Mouse (Mus musculus) heart, postnatal 0 days (tissue): Measurements from ENCODE around the gene Ap3b1. TPM values are rescaled to one million over a fixed set of nuclear protein-coding genes. Genes with fewer than 3 reads are reported as not detected.

Source experiments
- ATAC-seq: fragments of 200-750 bp; cut with Nextera tagmentation; 2 replicates; pipeline ENCODE4 v1.8.0; 2017; ENCODE audit warnings: low read depth, moderate number of reproducible peaks, moderate library complexity; ENCODE audit not compliant: insufficient read depth
- DNase-seq: peaks from one replicate; pipeline ENCODE4 v3.0.0-alpha.2; 2016; ENCODE audit warnings: low spot score
- H3K27ac ChIP-seq: fragments of 300-500 bp; sonication (generic); 2 replicates; pipeline ENCODE4 v1.5.1; 2014; ENCODE audit warnings: low read depth, mild to moderate bottlenecking
- H3K27me3 ChIP-seq: fragments of 300-500 bp; sonication (generic); 2 replicates; pipeline ENCODE4 v1.6.1; 2014; ENCODE audit warnings: low read length, mixed read lengths; ENCODE audit not compliant: control insufficient read depth, insufficient read depth
- H3K36me3 ChIP-seq: fragments of 300-500 bp; sonication (generic); replicated peaks from 2 replicates; pipeline ENCODE4 v1.6.1; 2014; ENCODE audit warnings: low read length, mixed read lengths; ENCODE audit not compliant: control insufficient read depth, insufficient read depth
- H3K4me1 ChIP-seq: fragments of 300-500 bp; sonication (generic); 2 replicates; pipeline ENCODE4 v1.6.1; 2014; ENCODE audit warnings: antibody characterized with exemption; ENCODE audit not compliant: control insufficient read depth, insufficient read depth
- H3K4me2 ChIP-seq: fragments of 300-500 bp; sonication (generic); 2 replicates; pipeline ENCODE4 v1.6.1; 2014; ENCODE audit warnings: low read depth, mild to moderate bottlenecking, low read length, moderate library complexity
- H3K4me3 ChIP-seq: fragments of 300-500 bp; sonication (generic); 2 replicates; pipeline ENCODE4 v1.5.1; 2014; ENCODE audit warnings: low read depth, low read length
- H3K9ac ChIP-seq: fragments of 300-500 bp; sonication (generic); replicated peaks from 2 replicates; pipeline ENCODE4 v1.6.1; 2014; ENCODE audit warnings: low read depth, low read length, mixed read lengths
- H3K9me3 ChIP-seq: fragments of 300-500 bp; sonication (generic); replicated peaks from 2 replicates; pipeline ENCODE4 v1.6.1; 2016; ENCODE audit warnings: low read length; ENCODE audit not compliant: control insufficient read depth
- CTCF ChIP-seq: IDR thresholded peaks from 2 replicates; pipeline ENCODE4 v1.5.1; 2016; ENCODE audit warnings: antibody characterized with exemption, control low read depth, low read depth
- EP300 ChIP-seq: IDR thresholded peaks from 2 replicates; pipeline ENCODE4 v1.6.1; 2016; ENCODE audit warnings: antibody characterized with exemption, low read depth
- WGBS: fragments of 180-500 bp; shearing (Covaris S2); extraction: QIAGEN DNeasy Blood & Tissue Kit; methylation state at CpG from one replicate; pipeline ENCODE4 v1.1.7; 2014; 5-methylcytosine and 5-hydroxymethylcytosine counted together
- polyA plus RNA-seq: library from polyadenylated mRNA; unstranded; fragments of >200 nt; fragmentation: Nextera tagmentation; extraction: Ambion mirVana; gene quantifications from 2 replicates; pipeline ENCODE4 v1.2.1, GENCODE M21; 2015
- total RNA-seq: library from RNA; depleted of rRNA; stranded (reverse); fragments of >200 nt; gene quantifications from 2 replicates; pipeline ENCODE4 v1.2.3, GENCODE M21; 2014; ENCODE audit warnings: low replicate concordance

The Ap3b1 gene
- total and polyA plus RNA-seq, 2 experiments from 2014 or later, result 22.5 to 26.0 TPM

DNA sequence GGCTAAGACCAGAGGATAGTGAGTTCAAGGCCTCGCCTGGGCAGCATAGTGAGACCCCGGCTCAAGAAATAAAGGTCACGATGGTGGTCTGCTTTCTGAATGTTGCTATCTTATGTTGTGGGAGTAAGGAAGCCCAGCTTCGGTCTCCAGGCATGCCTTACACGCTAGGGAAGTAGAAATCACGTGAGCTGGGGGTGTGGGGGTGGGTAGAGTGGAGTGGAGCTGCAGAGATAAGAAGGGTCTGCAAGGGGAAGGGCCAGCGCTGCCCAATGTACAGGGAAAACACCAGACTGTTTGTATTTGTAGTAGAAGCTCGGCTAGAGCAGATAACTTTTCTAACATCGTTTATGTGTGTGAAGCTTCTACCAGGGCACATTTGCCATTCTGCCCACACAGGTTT is 155.1 kb downstream of the Ap3b1 start:
- 21% methylated on average over 9 of the region's 9 CpGs for WGBS
- H3K9me3 ChIP-seq, result no peaks in the 10 kb centered on the region
- ATAC-seq (no peak), DNase-seq (no peak)
- H3K4me1 ChIP-seq, result peaks cover 17% of the 10 kb centered on the region
- H3K36me3 ChIP-seq, result peaks cover 17% of the 10 kb centered on the region
- no peak for TF ChIP-seq CTCF
- no peak overlapping the region for H3K9ac ChIP-seq
- H3K27ac ChIP-seq, result no peak overlapping the region
- no peak overlapping the region for H3K4me2 ChIP-seq
- no peaks in the 10 kb centered on the region for H3K27me3 ChIP-seq
- H3K4me3 ChIP-seq, result no peak overlapping the region

DNA sequence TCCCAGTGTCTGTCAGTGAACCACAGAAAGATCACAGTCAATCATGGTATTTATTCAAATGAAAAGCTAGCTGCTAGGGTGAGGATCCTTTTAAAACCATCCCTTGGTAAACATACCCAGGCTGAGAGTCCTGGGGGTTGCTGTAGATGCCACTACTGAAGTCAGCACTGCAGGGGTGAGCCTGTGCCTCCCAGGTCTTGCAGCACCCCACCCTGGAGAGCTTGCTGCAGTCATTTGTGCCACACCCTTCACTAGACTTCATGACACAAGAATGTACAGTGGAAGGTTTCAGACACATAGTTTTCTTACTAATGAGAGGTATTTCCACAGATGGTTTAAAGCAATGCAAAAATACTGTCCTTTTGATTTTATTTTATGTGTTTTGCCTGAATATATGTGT is 156.2 kb downstream of the Ap3b1 start:
- no peak for ATAC-seq
- Histone ChIP-seq H3K9ac (no peak overlapping the region), H3K4me3 (no peak overlapping the region), H3K27ac (no peak overlapping the region), H3K4me1 (peaks cover 20% of the 10 kb centered on the region), H3K36me3 (peaks cover 17% of the 10 kb centered on the region), H3K4me2 (no peak overlapping the region), H3K27me3 (no peaks in the 10 kb centered on the region), H3K9me3 (no peaks in the 10 kb centered on the region)
- no peak for DNase-seq
- TF ChIP-seq EP300, result no peak
- TF ChIP-seq CTCF, result no peak

- DNase-seq, result no peak
- no peak for ATAC-seq
- Histone ChIP-seq H3K27ac (no peak overlapping the region), H3K36me3 (peaks cover 17% of the 10 kb centered on the region; the same call in 1 of the 2 replicates), H3K4me2 (no peak overlapping the region), H3K9me3 (no peaks in the 10 kb centered on the region), H3K4me3 (no peak overlapping the region), H3K4me1 (peaks cover 24% of the 10 kb centered on the region), H3K27me3 (no peaks in the 10 kb centered on the region), H3K9ac (no peak overlapping the region)
- WGBS, result 76% methylated on average over 6 of the region's 6 CpGs
- TF ChIP-seq CTCF (no peak), EP300 (no peak)
Observed at GRCm38 (mm10) chr13:94516532-94516931, 157.8 kb downstream of the Ap3b1 start.

- Histone ChIP-seq H3K36me3 (peaks cover 17% of the 10 kb centered on the region; the same call in 1 of the 2 replicates), H3K4me1 (peaks cover 24% of the 10 kb centered on the region), H3K27ac (no peak overlapping the region; the same call in 1 of the 2 replicates), H3K4me3 (no peak overlapping the region), H3K9ac (no peak overlapping the region), H3K9me3 (no peaks in the 10 kb centered on the region), H3K4me2 (no peak overlapping the region), H3K27me3 (no peaks in the 10 kb centered on the region)
- ATAC-seq (no peak), DNase-seq (no peak)
- TF ChIP-seq EP300 (no peak), CTCF (no peak)
- 82% methylated on average over 3 of the region's 4 CpGs for WGBS
Observed at GRCm38 (mm10) chr13:94518176-94518575, 159.4 kb downstream of the Ap3b1 start.

GRCm38 (mm10) chr13:94519276-94519675 is 160.5 kb downstream of the Ap3b1 start:
- H3K9me3 ChIP-seq, result no peaks in the 10 kb centered on the region
- no peak overlapping the region for H3K4me3 ChIP-seq
- TF ChIP-seq CTCF, result no peak
- TF ChIP-seq EP300, result no peak
- ATAC-seq, result peak; percentile 81; the same call in 1 of the 2 replicates
- 40% methylated on average over 8 of the region's 8 CpGs for WGBS
- no peak overlapping the region for H3K4me2 ChIP-seq
- H3K36me3 ChIP-seq, result peaks cover 17% of the 10 kb centered on the region; the same call in 1 of the 2 replicates
- DNase-seq, result peak; percentile 63
- no peak overlapping the region for H3K9ac ChIP-seq
- H3K4me1 ChIP-seq, result peaks cover 15% of the 10 kb centered on the region; the same call in 1 of the 2 replicates
- H3K27me3 ChIP-seq, result no peaks in the 10 kb centered on the region
- H3K27ac ChIP-seq, result peak overlapping the region; percentile 63

DNA sequence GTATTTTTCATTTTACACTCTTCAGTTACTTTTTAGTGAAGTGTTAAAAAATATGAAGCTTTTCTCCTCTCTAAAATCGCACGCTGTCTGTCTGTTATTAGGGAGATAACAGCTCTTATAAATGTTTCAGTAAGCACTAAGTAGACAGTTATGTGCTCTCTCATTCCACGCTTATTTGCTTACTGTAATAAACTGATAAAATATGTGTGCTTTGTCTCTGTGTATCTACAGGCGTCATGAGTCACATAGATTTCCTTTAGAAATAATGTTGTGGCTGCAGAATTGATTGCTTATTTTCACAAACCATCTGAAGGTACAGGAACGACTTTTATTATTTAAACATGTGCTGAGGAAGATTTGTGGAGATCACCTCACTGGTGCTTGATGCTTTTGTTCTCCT is 164.5 kb downstream of the Ap3b1 start:
- Histone ChIP-seq H3K27me3 (no peaks in the 10 kb centered on the region), H3K9ac (no peak overlapping the region), H3K36me3 (peaks cover 6% of the 10 kb centered on the region), H3K9me3 (no peaks in the 10 kb centered on the region), H3K4me3 (no peak overlapping the region), H3K4me1 (peaks cover 21% of the 10 kb centered on the region; the same call in 1 of the 2 replicates), H3K27ac (no peak overlapping the region), H3K4me2 (no peak overlapping the region)
- TF ChIP-seq EP300 (no peak), CTCF (no peak)
- DNase-seq, result no peak
- no peak for ATAC-seq
- 62% methylated on average over 5 of the region's 5 CpGs for WGBS
